Mouse (Mus musculus) kidney, postnatal 0 days (tissue): Measurements from ENCODE around the gene Hsf4. TPM values are rescaled to one million over a fixed set of nuclear protein-coding genes. Genes with fewer than 3 reads are reported as not detected.

Experiments used
- ATAC-seq: fragments of 200-750 bp; cut with Nextera tagmentation; replicated peaks from 2 replicates; pipeline ENCODE4 v1.8.0; 2017; ENCODE audit warnings: low read depth, moderate number of reproducible peaks, moderate TSS enrichment, moderate library complexity; ENCODE audit not compliant: low FRiP score
- DNase-seq: peaks from one replicate; pipeline ENCODE4 v3.0.0-alpha.2; 2016; ENCODE audit warnings: low spot score
- H3K27ac ChIP-seq: fragments of 300-500 bp; sonication (generic); 2 replicates; pipeline ENCODE4 v1.5.1; 2014; ENCODE audit warnings: mild to moderate bottlenecking
- H3K27me3 ChIP-seq: fragments of 300-500 bp; sonication (generic); 2 replicates; pipeline ENCODE4 v1.6.1; 2014; ENCODE audit warnings: low read length, mixed read lengths; ENCODE audit not compliant: insufficient read depth
- H3K36me3 ChIP-seq: fragments of 300-500 bp; sonication (generic); 2 replicates; pipeline ENCODE4 v1.6.1; 2014; ENCODE audit warnings: low read length, mixed read lengths; ENCODE audit not compliant: insufficient read depth
- H3K4me1 ChIP-seq: fragments of 300-500 bp; sonication (generic); replicated peaks from 2 replicates; pipeline ENCODE4 v1.6.1; 2014; ENCODE audit warnings: antibody characterized with exemption, low read length, mixed read lengths; ENCODE audit not compliant: insufficient read depth
- H3K4me2 ChIP-seq: fragments of 300-500 bp; sonication (generic); 2 replicates; pipeline ENCODE4 v1.6.1; 2014; ENCODE audit warnings: mild to moderate bottlenecking, low read length, moderate library complexity, mixed read lengths
- H3K4me3 ChIP-seq: fragments of 300-500 bp; sonication (generic); replicated peaks from 2 replicates; pipeline ENCODE4 v1.5.1; 2014; ENCODE audit warnings: low read depth, low read length
- H3K9ac ChIP-seq: fragments of 300-500 bp; sonication (generic); 2 replicates; pipeline ENCODE4 v1.6.1; 2014; ENCODE audit warnings: low read depth, low read length
- H3K9me3 ChIP-seq: fragments of 300-500 bp; sonication (generic); replicated peaks from 2 replicates; pipeline ENCODE4 v1.6.1; 2016; ENCODE audit warnings: low read length, inconsistent platforms, mixed read lengths
- CTCF ChIP-seq: IDR thresholded peaks from 2 replicates; pipeline ENCODE4 v1.5.1; 2016; ENCODE audit warnings: antibody characterized with exemption, low read depth, mild to moderate bottlenecking, moderate library complexity
- WGBS: fragments of 180-500 bp; shearing (Covaris S2); extraction: QIAGEN DNeasy Blood & Tissue Kit; methylation state at CpG from one replicate; pipeline ENCODE4 v1.1.7; 2014; 5-methylcytosine and 5-hydroxymethylcytosine counted together
- polyA plus RNA-seq: library from polyadenylated mRNA; unstranded; fragments of >200 nt; fragmentation: Nextera tagmentation; extraction: Ambion mirVana; gene quantifications from 2 replicates; pipeline ENCODE4 v1.2.1, GENCODE M21; 2015

The Hsf4 gene
- polyA plus RNA-seq, 1 experiment from 2014 or later, result 0.12 TPM

DNA sequence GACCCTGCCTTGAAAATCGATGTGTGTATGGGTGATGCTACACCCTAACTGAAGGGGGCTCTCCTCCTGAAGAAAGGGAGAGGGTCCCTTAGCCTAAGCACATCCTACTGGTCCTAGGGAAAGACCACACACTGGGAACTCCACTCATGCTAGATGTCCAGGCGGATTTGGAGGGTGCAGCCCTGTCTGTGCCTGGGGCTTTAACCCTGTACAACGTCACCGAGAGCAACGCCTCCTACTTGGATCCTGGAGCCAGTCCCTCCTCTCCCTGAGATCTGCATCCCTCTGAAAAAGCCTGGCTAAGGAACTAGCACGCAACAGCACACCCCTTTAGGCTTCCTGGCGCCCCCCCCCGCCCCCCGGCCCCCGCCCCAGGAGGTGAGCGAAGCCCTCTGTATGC, 5.8 kb downstream of the Hsf4 start:
- no peak for TF ChIP-seq CTCF
- no peak for DNase-seq
- 0 out of 2 replicates have a peak overlapping the region, but pooled peaks have one; percentile 31 for H3K4me3 ChIP-seq
- H3K9ac ChIP-seq, result no peak overlapping the region
- ATAC-seq, result no peak
- no peak overlapping the region for H3K27ac ChIP-seq
- no peaks in the 10 kb centered on the region for H3K9me3 ChIP-seq
- 6% methylated on average over 11 of the region's 11 CpGs for WGBS
- 0 out of 2 replicates have a peak, but pooled peaks cover 2% of the 10 kb centered on the region for H3K4me1 ChIP-seq
- no peaks in the 10 kb centered on the region for H3K36me3 ChIP-seq
- H3K4me2 ChIP-seq, result peak overlapping the region; percentile 69
- H3K27me3 ChIP-seq, result peaks cover 66% of the 10 kb centered on the region

DNA sequence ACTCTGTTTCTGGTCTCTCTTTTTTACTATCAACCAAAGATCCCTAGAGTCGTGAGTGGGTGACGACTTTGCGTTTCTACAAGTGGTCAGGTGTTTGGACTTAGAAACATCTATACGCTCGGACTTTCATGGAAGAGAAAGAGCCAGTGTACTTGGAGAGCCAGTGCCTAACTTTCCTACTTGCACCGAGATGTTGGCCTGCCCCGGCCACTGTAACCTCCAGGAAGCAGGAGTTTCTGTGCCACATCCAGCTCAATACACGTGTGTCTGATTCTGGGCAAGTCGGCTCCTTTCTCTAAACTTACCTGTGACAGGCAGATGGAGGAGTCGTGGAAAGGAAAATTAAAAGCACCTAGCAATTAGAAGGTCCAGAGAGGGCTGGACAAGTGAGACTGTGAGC, 6.2 kb downstream of the Hsf4 start, which contains the start of gene Nol3:
Nol3 (plus strand) TSS at position 301 of the 400 bp plus-strand sequence.
- ATAC-seq, result 0 out of 2 replicates have a peak, but pooled peaks have one; percentile 2
- no peak within 1 kb of the TSS for H3K27ac ChIP-seq
- WGBS, result 6% methylated on average over 10 of the region's 10 CpGs
- H3K4me3 ChIP-seq, result peak within 1 kb of the TSS; percentile 31
- H3K4me2 ChIP-seq, result peak within 1 kb of the TSS; percentile 69
- 0 out of 2 replicates have a peak within 1 kb of the TSS, but pooled peaks have one; percentile 31 for H3K9ac ChIP-seq
- H3K9me3 ChIP-seq, result no peaks in the 10 kb centered on the region
- DNase-seq, result no peak
- TF ChIP-seq CTCF, result no peak
- H3K36me3 ChIP-seq, result no peaks in the 10 kb centered on the region
- H3K27me3 ChIP-seq, result peaks cover 62% of the 10 kb centered on the region
- 0 out of 2 replicates have a peak, but pooled peaks cover 2% of the 10 kb centered on the region for H3K4me1 ChIP-seq

DNA sequence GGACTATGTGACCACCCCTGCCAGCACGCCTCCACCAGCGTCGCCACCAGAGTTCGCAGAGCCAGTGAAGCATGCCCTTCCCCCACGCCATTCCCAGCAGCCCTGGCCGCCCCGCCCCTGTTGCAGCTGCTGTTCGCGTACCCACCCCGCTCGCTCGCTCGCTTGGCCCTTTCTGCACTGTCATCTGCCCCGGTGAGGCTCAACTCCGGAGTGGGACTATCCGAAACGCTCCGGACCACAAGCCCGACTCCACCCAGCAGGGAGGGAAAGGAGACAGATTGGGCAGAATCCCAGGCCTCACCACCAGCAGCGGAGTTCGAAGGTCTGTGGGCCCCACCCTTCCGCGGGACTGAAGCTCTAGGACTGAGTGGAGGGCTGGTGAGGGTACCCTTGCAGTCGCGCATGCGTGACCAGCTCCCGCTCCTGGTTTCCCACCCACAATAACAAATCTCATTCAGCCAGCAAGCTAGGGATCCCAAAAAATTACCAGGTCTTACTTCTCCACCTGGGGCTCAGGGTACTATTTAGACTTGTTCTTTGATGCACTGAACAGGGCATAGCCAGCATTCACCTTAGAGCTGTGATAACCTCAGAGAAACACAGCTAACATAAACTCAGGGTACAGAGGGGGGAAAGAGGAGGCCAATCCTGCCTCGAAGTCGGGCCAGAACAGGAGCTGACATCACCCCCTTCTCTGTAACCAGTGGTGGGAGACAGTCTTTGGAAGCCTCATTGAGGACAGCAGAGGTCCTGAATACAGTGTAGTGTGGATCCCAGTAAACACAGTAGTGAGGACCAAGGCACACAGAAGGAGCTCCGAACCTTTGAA, 6.9 kb downstream of the Hsf4 start:
- peak; percentile 24 for ATAC-seq
- H3K4me1 ChIP-seq, result 0 out of 2 replicates have a peak, but pooled peaks cover 2% of the 10 kb centered on the region
- H3K4me2 ChIP-seq, result peak overlapping the region; percentile 69
- DNase-seq, result peak; percentile 51
- H3K36me3 ChIP-seq, result no peaks in the 10 kb centered on the region; the same call in 1 of the 2 replicates
- H3K9me3 ChIP-seq, result no peaks in the 10 kb centered on the region
- peak overlapping the region; percentile 31 for H3K4me3 ChIP-seq
- H3K9ac ChIP-seq, result 0 out of 2 replicates have a peak overlapping the region, but pooled peaks have one; percentile 31
- WGBS, result 4% methylated on average over 30 of the region's 30 CpGs
- H3K27me3 ChIP-seq, result peaks cover 55% of the 10 kb centered on the region
- H3K27ac ChIP-seq, result no peak overlapping the region
- 0 out of 2 replicates have a peak, but pooled peaks have one; percentile 4 for TF ChIP-seq CTCF

DNA sequence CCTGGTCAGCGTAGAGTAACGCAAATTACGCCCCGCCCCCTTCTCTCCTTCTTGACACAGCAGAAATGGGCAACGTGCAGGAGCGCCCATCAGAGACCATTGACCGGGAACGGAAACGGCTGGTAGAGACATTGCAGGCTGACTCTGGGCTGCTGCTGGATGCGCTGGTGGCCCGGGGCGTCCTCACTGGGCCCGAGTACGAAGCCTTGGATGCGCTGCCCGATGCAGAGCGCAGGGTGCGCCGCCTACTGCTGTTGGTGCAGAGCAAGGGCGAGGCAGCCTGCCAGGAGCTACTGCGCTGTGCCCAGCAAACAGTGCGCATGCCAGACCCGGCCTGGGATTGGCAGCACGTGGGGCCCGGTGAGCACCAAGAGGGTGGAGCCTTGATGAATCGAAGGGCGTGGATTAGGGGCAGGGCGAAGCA, 9.3 kb downstream of the Hsf4 start:
- Histone ChIP-seq H3K36me3 (no peaks in the 10 kb centered on the region; the same call in 1 of the 2 replicates), H3K4me3 (no peak overlapping the region; the same call in 1 of the 2 replicates), H3K27ac (no peak overlapping the region), H3K9me3 (no peaks in the 10 kb centered on the region), H3K4me2 (peak overlapping the region; percentile 48), H3K27me3 (peaks cover 37% of the 10 kb centered on the region), H3K4me1 (0 out of 2 replicates have a peak, but pooled peaks cover 2% of the 10 kb centered on the region), H3K9ac (no peak overlapping the region)
- DNase-seq (no peak), ATAC-seq (peak; percentile 66; the same call in 1 of the 2 replicates)
- 2% methylated on average over 28 of the region's 28 CpGs for WGBS
- peak; percentile 41 for TF ChIP-seq CTCF

DNA sequence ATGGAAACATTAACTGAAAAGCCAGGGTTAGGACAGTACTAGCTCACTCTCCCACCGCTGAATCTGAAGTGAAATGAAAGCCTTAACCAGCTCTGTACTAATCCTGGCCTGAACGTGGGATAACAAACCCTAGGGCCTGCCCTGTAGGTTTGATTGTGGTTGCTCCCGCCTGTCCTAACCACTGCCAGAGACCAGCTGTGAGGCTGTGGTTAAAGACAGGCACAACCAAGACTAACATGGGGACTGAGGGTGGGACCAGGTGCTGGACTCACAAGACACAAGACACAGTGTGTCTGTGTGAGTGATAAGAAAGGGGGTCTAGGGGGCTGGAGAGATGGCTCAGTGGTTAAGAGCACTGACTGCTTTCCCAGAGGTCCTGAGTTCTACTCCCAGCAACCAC, 11.0 kb downstream of the Hsf4 start:
- no peak for ATAC-seq
- 0 out of 2 replicates have a peak, but pooled peaks cover 2% of the 10 kb centered on the region for H3K4me1 ChIP-seq
- DNase-seq, result no peak
- H3K36me3 ChIP-seq, result no peaks in the 10 kb centered on the region; the same call in 1 of the 2 replicates
- 85% methylated on average over 3 of the region's 3 CpGs for WGBS
- TF ChIP-seq CTCF, result no peak
- no peak overlapping the region for H3K4me3 ChIP-seq
- H3K27ac ChIP-seq, result no peak overlapping the region
- H3K4me2 ChIP-seq, result no peak overlapping the region
- peaks cover 30% of the 10 kb centered on the region for H3K27me3 ChIP-seq
- H3K9me3 ChIP-seq, result no peaks in the 10 kb centered on the region
- H3K9ac ChIP-seq, result no peak overlapping the region

DNA sequence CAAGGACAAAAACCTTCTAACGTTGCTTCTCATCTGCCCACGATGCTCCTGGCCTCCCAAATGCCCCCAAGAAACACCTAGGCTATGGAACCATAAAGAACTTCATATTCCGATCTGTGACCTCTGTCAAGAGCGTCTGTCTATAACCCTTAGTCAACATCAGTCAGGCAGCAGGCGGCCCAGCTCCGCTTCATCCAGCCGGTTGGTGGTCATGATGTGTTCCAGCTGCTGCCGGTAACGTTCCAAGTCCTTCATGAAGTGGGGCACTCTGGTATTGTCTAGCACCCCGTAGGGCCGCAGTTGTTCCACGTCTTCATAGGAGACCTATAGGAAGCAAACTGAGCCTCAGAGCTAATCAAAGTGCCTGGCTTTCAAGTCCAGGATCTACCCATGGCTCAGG, 12.2 kb downstream of the Hsf4 start:
- no peak overlapping the region for H3K27ac ChIP-seq
- no peaks in the 10 kb centered on the region for H3K9me3 ChIP-seq
- DNase-seq, result no peak
- H3K9ac ChIP-seq, result no peak overlapping the region
- H3K36me3 ChIP-seq, result no peaks in the 10 kb centered on the region; the same call in 1 of the 2 replicates
- H3K4me1 ChIP-seq, result 0 out of 2 replicates have a peak, but pooled peaks cover 2% of the 10 kb centered on the region
- no peak overlapping the region for H3K4me2 ChIP-seq
- 83% methylated on average over 12 of the region's 12 CpGs for WGBS
- no peak for ATAC-seq
- TF ChIP-seq CTCF, result no peak
- peaks cover 19% of the 10 kb centered on the region for H3K27me3 ChIP-seq
- H3K4me3 ChIP-seq, result no peak overlapping the region
